Mouse (Mus musculus): Measurements from ENCODE around the gene Dcst1.

DNA sequence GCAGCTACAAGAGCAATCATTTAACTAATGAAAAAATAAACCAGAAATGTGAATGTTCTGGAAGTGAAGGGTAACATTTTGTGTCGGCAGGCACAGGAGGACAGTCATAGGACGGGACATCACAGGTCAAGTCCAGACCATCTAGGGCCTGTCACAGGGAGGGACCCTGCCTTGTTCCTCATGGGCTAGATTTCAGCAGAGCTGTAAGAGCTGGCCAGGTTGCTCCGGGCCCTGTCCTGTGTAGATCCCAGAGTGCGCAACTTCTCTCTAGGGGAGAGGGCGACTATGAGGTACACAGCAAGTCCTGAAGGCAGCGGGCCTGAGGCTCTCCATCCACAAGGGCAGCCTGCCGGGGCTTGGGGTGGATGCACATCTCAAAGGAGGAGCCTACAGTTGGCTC, 3.4 kb downstream of the Dcst1 start, which contains the start of gene Dcst2:
- TF ChIP-seq CTCF (IDR thresholded peaks at IDR 0.05; ENCODE audit: low read depth): no peak
- no peak for TF ChIP-seq EP300 (IDR thresholded peaks at IDR 0.05; ENCODE audit: low read depth)
